Mouse (Mus musculus): ENCODE measurements around the gene Slc17a5.

DNA sequence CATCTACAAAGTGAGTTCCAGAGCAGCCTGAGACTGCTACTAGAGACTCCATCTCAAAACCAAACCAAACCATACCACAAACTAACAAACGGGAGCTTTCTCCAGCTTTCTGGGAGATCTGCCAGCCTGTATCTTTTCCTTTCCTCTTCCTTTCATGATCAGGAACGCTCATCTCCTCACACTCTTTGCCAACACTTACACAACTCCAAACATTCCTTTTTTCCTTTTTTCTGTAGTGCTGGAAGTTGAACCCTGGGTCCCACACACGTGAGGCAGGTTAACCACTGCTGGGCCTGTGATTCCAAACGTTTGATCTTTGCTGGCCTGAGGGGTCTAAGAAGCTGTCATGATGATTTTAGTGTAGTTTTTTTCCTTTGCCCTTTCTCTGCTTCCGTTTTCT is 56.0 kb downstream of the Slc17a5 start:
- no peak for TF ChIP-seq CTCF (IDR thresholded peaks at IDR 0.05; ENCODE audit: borderline replicate concordance, insufficient read depth, low read length)
- no peak for TF ChIP-seq POLR2A (IDR thresholded peaks at IDR 0.05; ENCODE audit: low read depth, low read length)
